Mouse (Mus musculus): ENCODE data around the gene Mtus2.
"Not testable (repeated sequence)": the region's sequence is repeated elsewhere in the genome, so short reads cannot be mapped to it uniquely, and the experiment has no call there.

The Mtus2 gene

GRCm38 (mm10) chr5:148287529-148287928 lies 330.4 kb downstream of the Mtus2 start:
- no peak for DNase-seq

DNA sequence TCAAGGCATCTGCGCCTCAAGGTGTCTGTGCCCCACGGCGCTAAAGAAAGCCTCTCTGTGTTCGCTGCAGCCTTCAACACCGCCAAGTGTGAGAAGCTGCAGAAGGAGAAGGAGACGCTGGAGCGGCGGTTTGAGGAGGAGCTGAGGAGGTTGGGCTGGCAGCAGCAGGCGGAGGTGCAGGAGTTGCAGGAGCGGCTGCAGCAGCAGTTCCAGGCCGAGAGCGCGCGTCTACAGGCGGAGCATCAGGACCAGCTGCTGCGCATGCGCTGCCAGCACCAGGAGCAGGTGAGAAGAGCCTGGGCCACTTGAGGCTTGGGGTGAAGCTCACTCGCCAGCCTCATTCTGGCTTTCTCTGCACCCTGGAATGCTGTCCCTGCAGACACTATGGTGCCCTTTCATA lies 331.7 kb downstream of the Mtus2 start:
- no peak for DNase-seq

DNA sequence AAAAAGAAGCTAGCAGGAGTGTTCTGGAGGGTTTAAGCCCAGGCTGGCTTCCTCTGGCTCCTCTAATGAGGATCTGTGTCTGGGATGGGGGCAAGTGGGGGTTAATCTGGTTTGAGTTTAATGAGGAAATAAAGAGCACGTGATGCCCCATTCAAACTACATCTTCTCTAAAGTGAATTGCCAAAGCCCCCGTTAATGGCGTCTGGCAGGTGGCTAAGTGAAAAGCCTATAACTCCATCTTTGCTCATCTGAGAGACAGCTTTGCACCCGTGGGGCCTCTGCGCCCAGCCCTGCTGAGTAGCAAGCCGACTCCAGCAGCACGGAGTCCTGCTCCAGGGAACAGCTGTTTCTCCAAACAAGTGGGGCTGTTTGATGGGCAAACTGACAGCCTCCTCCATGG lies 332.8 kb downstream of the Mtus2 start:
- no peak for DNase-seq

GRCm38 (mm10) chr5:148292862-148293261 lies 335.7 kb downstream of the Mtus2 start:
- DNase-seq: no peak

- no peak for DNase-seq
Observed at GRCm38 (mm10) chr5:148293346-148293745, 336.2 kb downstream of the Mtus2 start.

- DNase-seq: no peak
Observed at GRCm38 (mm10) chr5:148302968-148303367, 345.8 kb downstream of the Mtus2 start.

- no peak for DNase-seq
Observed at GRCm38 (mm10) chr5:148304112-148304511, 347.0 kb downstream of the Mtus2 start.

DNA sequence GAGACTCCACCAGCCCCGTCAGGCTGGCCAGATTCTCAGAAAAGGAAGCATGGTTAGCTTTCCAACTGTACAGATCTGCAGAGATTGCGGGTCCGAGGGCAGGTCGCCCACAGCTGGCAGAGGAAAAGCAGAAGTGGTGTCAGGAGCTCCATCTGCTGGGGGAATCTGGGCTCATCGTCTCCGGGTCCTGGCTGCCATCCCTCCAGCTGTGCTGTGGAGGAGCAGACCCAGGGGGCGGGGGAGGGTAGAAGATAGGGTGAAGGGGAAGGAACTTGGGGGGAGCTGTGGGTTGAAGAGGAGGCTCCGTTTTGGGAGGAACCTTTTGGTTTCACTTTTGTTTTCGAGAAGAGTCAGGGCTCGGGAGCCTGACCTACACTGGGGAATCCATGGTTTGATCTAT lies 353.7 kb downstream of the Mtus2 start:
- DNase-seq: no peak

- DNase-seq: no peak
Observed at GRCm38 (mm10) chr5:148312443-148312842, 355.3 kb downstream of the Mtus2 start.

DNA sequence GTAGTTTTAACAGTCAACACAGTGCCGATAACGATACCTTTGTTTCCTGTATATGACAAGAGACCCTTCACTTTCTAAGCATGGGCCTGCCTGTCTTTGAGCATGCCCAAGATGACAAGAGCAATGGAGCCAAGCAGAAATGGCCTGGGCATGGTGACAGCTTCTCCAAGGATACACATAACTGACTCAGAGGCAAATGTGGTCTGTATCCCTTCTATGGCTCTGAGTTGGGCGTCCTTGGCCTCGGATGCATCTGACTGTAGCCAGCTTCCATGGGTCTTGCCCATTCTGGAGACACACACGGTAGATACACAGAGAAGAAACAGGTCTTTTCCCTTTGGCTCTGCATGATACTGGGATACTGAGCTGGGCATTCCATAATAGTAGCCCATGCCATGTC lies 357.8 kb downstream of the Mtus2 start:
- no peak for DNase-seq

- DNase-seq: peak in 1 of 2 experiments; percentile 43
Observed at GRCm38 (mm10) chr5:148325317-148325885, 368.3 kb downstream of the Mtus2 start.

DNA sequence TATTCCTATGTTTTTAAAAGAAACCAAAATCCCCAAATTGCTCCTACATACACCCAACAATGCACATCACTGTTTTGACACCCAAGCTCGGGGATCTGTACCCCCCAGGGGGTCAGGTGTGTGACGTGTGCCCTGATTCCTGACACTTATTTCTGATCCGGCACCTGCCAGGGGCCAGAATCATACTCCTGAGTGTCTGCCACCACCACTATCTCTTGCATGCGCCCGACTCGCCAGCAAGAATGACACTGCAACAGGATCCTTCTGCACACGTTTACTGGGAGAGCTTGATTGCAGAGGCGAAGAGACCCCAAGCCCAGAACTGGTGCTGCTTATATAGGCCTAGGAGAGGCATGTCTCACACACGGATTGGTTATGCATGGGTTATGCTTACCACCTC lies 369.2 kb downstream of the Mtus2 start:
- DNase-seq: not testable (repeated sequence)

- no peak for DNase-seq
Observed at GRCm38 (mm10) chr5:148328982-148329381, 371.9 kb downstream of the Mtus2 start.

- no peak for DNase-seq
Observed at GRCm38 (mm10) chr5:148331229-148331776, 374.2 kb downstream of the Mtus2 start.

DNA sequence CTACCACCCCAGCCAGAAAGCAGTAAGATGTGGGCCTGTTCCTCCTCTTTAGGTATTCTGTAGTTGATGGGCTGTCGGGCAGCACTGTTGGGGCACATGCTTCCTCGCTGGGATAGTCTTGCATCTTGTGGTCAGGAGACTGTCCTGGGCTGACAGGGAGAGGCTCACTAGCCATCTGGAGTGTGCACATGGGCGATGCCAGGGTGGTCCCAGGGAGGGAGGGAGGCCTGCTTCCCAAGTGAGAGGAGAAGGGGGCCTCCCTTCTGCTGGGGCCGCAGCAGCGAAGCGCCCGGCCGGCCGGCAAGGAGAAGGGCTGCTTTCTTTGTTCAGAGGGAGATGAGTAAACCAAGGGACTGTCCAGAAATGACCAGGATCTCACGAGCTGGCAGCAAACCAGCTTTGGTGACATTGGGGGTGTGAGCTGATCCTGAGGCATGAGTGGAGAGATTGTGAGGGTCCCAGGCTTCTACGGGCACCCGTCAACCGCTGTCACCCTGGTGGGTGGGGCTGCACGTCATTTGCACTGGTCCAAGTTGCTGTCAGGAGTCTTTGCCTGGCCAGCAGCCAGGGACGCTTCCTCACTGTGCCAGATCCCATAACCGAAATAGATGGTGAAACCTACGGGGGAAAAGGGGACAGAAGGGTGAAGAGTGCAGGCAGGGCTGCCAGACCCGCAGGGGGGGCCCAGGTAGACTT lies 375.0 kb downstream of the Mtus2 start:
- DNase-seq: no peak

DNA sequence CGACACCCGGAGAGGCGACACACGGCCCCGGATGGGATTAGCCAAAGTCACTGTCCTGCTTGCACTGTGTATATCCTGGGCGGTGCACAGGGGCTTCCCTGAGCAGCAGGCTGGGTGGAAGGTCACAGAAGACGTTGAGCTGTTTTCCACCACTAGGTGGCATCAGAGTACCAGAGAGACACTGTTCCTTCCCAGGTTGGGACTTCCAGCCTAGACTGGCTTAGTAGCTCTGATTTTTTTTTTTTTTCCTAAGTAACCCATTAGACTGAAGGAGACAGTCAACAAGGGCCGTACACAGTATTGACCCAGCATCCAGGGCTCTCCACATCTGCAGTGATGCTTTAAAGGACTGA lies 375.5 kb downstream of the Mtus2 start:
- peak; percentile 77 to 88 for DNase-seq

- no peak for DNase-seq
Observed at GRCm38 (mm10) chr5:148339126-148339525, 382.0 kb downstream of the Mtus2 start.

GRCm38 (mm10) chr5:148342061-148342741 lies 385.1 kb downstream of the Mtus2 start:
- DNase-seq: peak; percentile 41 to 67

GRCm38 (mm10) chr5:148344374-148344773 lies 387.3 kb downstream of the Mtus2 start:
- DNase-seq: no peak

DNA sequence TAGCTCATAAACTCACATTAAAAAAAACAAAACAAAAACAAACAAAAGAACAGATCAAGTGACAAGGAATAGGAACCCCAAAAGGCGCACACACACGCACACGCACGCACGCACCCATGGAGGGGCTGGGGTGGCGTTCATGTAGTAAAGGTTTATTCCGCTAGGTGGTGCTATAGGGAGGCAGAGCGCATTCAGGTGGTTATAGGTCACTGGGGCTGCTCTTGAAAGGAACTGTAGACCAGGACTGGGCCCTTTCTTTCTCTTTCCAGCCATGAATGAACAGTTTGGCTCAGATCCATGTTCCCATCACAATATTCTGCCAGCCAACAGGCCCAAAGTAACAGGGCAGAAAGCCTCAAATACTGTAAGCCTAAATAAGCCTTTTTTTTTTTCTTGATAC lies 389.4 kb downstream of the Mtus2 start:
- no peak for DNase-seq

- no peak for DNase-seq
Observed at GRCm38 (mm10) chr5:148348153-148348552, 391.0 kb downstream of the Mtus2 start.

DNA sequence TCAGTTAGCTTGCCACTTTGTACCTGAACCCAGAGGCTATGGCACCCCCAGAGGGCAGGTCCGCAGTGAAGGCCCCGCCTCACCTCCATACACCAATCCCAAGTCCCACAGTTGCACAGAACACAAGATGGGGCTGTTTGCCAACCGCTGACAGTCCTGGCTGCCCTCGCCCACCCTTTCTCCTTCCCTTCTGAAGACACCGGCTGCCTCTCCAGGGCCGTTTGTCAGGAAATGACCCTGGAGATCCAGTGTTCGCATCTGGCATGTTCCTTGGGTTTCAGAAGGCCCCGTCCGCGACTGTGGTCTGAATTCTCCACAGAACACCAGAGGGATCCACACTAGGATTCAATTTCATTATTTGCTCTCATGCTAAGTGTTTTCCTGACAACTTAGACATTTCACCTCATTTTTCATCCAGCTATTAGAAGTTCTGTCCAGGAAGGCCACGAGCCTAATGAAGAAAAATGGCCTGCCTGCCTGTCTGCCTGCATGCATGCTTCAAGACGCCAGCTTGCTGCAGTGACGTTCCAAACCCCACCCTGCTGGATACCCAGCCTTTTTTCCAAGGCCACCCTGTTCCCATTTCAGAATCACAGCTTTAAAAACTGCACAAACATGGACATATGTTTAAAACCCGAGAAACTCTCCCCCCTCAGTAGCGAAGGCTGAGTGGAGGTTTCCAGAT lies 392.3 kb downstream of the Mtus2 start:
- DNase-seq: peak in 1 of 2 experiments; percentile 16

GRCm38 (mm10) chr5:148353429-148353828 lies 396.3 kb downstream of the Mtus2 start:
- DNase-seq: no peak

Measured in kidney, postnatal 25 days (tissue).